Mouse (Mus musculus) limb, embryonic 10.5 days (tissue): ENCODE data around the gene Spint5. TPM values are rescaled to one million over a fixed set of nuclear protein-coding genes. Genes with fewer than 3 reads are reported as not detected.
"Not testable (repeated sequence)": the region's sequence is repeated elsewhere in the genome, so short reads cannot be mapped to it uniquely, and the experiment has no call there.

Experiments
- DNase-seq: peaks from one replicate; pipeline ENCODE4 v3.0.0-alpha.2; 2017; ENCODE audit warnings: low spot score
- H3K27ac ChIP-seq: fragments of 300-500 bp; sonication (generic); 2 replicates; pipeline ENCODE4 v1.5.1; 2016; ENCODE audit warnings: mild to moderate bottlenecking
- H3K27me3 ChIP-seq: fragments of 300-500 bp; sonication (generic); 2 replicates; pipeline ENCODE4 v1.6.1; 2016; ENCODE audit warnings: low read depth, mild to moderate bottlenecking; ENCODE audit not compliant: poor library complexity, severe bottlenecking
- H3K36me3 ChIP-seq: fragments of 300-500 bp; sonication (generic); 2 replicates; pipeline ENCODE4 v1.6.1; 2016; ENCODE audit warnings: mild to moderate bottlenecking, moderate library complexity
- H3K4me1 ChIP-seq: fragments of 300-500 bp; sonication (generic); 2 replicates; pipeline ENCODE4 v1.6.1; 2016
- H3K4me3 ChIP-seq: fragments of 300-500 bp; sonication (generic); 2 replicates; pipeline ENCODE4 v1.5.1; 2016; ENCODE audit warnings: mild to moderate bottlenecking, moderate library complexity
- H3K9me3 ChIP-seq: fragments of 300-500 bp; sonication (generic); replicated peaks from 2 replicates; pipeline ENCODE4 v1.6.1; 2016; ENCODE audit warnings: mild to moderate bottlenecking
- WGBS: fragments of 180-500 bp; shearing (Covaris S2); methylation state at CpG from one replicate; pipeline ENCODE4 v1.1.7; 2016; 5-methylcytosine and 5-hydroxymethylcytosine counted together
- polyA plus RNA-seq: library from polyadenylated mRNA; unstranded; fragments of >200 nt; fragmentation: Nextera tagmentation; extraction: Ambion mirVana; gene quantifications from 2 replicates; pipeline ENCODE4 v1.2.1, GENCODE M21; 2016

Gene Spint5
- polyA plus RNA-seq, 1 experiment from 2014 or later: not detected

GRCm38 (mm10) chr2:164705328-164705727, 9.8 kb upstream of the Spint5 start:
- no peaks in the 10 kb centered on the region for H3K27me3 ChIP-seq
- H3K4me3 ChIP-seq: no peak overlapping the region
- no peak overlapping the region for H3K27ac ChIP-seq
- no peaks in the 10 kb centered on the region for H3K36me3 ChIP-seq
- no peaks in the 10 kb centered on the region for H3K4me1 ChIP-seq
- 92% methylated on average over 6 of the region's 6 CpGs for WGBS
- DNase-seq: no peak
- no peaks in the 10 kb centered on the region for H3K9me3 ChIP-seq

GRCm38 (mm10) chr2:164705991-164706390, 9.1 kb upstream of the Spint5 start:
- WGBS: 94% methylated on average over 14 of the region's 14 CpGs
- no peaks in the 10 kb centered on the region for H3K27me3 ChIP-seq
- H3K27ac ChIP-seq: no peak overlapping the region
- no peak for DNase-seq
- H3K9me3 ChIP-seq: no peaks in the 10 kb centered on the region
- H3K4me3 ChIP-seq: no peak overlapping the region
- H3K36me3 ChIP-seq: no peaks in the 10 kb centered on the region
- H3K4me1 ChIP-seq: no peaks in the 10 kb centered on the region

DNA sequence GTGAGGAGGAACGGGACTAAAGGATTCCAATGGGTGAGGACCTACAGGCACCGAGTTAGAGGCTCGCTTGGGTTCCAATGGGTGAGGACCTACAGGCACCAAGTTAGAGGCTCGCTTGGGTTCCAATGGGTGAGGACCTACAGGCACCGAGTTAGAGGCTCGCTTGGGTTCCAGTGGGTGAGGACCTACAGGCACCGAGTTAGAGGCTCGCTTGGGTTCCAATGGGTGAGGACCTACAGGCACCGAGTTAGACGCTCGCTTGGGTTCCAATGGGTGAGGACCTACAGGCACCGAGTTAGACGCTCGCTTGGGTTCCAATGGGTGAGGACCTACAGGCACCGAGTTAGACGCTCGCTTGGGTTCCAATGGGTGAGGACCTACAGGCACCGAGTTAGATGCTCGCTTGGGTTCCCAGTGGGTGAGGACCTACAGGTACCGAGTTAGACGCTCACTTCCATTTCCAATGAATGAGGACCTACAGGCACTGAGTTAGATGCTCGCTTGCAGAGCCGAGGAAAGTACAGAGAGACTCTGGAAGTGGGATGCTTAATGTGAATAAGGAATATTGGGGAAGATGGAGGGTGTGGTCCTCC, 1.2 kb downstream of the Spint5 start:
- not testable (repeated sequence) for H3K27ac ChIP-seq, H3K4me3 ChIP-seq, H3K36me3 ChIP-seq, H3K9me3 ChIP-seq, H3K27me3 ChIP-seq, DNase-seq, H3K4me1 ChIP-seq
- WGBS: 93% methylated on average over 23 of the region's 23 CpGs

DNA sequence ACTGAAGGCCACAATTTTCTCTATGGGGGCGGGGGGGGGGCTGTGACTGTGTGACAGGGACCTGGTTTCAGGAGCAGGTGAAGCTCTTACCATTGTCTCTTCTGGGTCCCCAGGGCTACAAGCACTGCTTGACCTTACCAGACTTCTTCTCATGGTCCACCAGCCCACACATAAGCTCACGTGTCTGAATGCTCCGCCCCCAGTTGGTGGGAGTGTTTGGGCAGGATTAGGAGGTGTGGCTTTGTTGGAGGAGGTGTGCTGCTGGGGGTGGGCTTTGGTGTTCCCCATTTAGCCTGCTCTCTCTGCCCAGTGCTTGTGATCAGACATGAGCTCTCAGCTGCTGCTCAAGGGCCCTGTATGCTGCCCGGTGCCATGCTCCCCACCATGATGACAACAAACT, 8.2 kb downstream of the Spint5 start:
- Histone ChIP-seq H3K9me3 (no peaks in the 10 kb centered on the region), H3K4me1 (no peaks in the 10 kb centered on the region), H3K36me3 (no peaks in the 10 kb centered on the region), H3K27ac (no peak overlapping the region), H3K4me3 (no peak overlapping the region), H3K27me3 (no peaks in the 10 kb centered on the region)
- DNase-seq: no peak
- WGBS: 68% methylated on average over 4 of the region's 4 CpGs

- Histone ChIP-seq H3K36me3 (no peaks in the 10 kb centered on the region), H3K4me1 (no peaks in the 10 kb centered on the region), H3K27ac (no peak overlapping the region), H3K4me3 (no peak overlapping the region), H3K27me3 (no peaks in the 10 kb centered on the region), H3K9me3 (no peaks in the 10 kb centered on the region)
- 31% methylated on average over 6 of the region's 6 CpGs for whole genome bisulfite sequencing
- DNase-seq: peak; percentile 80
Observed at GRCm38 (mm10) chr2:164725895-164726619, 11.0 kb downstream of the Spint5 start.

DNA sequence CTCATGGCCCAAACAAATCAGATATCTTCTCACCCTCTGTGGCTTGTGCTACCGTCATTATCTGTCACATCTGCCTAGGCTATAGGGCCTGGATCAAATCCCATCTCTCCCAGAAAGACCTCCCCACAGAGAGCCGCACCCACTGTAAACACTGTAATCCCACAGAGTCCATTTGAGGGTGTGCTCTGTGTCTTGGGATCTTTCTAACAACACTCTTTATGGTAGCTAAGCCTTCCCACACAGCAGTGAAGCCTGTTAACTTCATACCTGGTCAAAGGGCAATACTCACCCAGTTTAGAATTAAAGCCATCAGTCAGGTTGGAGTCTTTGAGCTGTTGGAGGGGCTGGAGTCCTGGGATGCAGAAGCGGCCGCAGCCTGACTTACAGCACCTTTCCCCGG, 16.6 kb downstream of the Spint5 start:
- no peaks in the 10 kb centered on the region for H3K4me1 ChIP-seq
- DNase-seq: no peak
- 76% methylated on average over 5 of the region's 5 CpGs for WGBS
- H3K27ac ChIP-seq: no peak overlapping the region
- H3K36me3 ChIP-seq: no peaks in the 10 kb centered on the region
- H3K4me3 ChIP-seq: no peak overlapping the region
- H3K9me3 ChIP-seq: no peaks in the 10 kb centered on the region
- no peaks in the 10 kb centered on the region for H3K27me3 ChIP-seq

DNA sequence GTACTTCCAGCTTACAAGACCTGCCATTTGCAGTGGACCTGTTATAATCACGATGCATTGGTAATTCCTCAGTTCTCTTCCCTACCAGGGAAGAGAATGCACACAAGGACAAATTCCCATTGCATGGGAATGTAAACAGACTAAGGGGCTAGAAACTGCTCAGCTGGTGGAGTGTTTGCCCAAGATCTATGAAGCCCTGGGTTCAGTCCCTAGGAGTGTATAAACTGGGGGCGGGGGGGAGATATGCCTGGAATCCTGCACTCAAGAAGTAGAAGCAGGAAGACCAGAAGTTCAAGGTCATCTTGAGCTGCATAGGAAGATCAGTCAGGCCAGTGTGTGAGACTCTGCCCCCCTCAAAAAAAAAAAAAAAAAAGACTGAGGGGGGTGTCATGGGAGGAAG, 18.2 kb downstream of the Spint5 start:
- 88% methylated on average over 2 of the region's 2 CpGs for WGBS
- Histone ChIP-seq H3K27me3 (no peaks in the 10 kb centered on the region), H3K4me3 (no peak overlapping the region), H3K36me3 (no peaks in the 10 kb centered on the region), H3K4me1 (peaks cover 6% of the 10 kb centered on the region), H3K27ac (no peak overlapping the region), H3K9me3 (no peaks in the 10 kb centered on the region)
- no peak for DNase-seq

- no peaks in the 10 kb centered on the region for H3K27me3 ChIP-seq
- no peaks in the 10 kb centered on the region for H3K36me3 ChIP-seq
- no peak overlapping the region for H3K4me3 ChIP-seq
- no peaks in the 10 kb centered on the region for H3K9me3 ChIP-seq
- WGBS: 86% methylated on average over 5 of the region's 5 CpGs
- no peak overlapping the region for H3K27ac ChIP-seq
- peaks cover 9% of the 10 kb centered on the region for H3K4me1 ChIP-seq
- no peak for DNase-seq
Observed at GRCm38 (mm10) chr2:164734839-164735238, 19.7 kb downstream of the Spint5 start.

GRCm38 (mm10) chr2:164735446-164735845, 20.3 kb downstream of the Spint5 start:
- no peak overlapping the region for H3K27ac ChIP-seq
- no peak for DNase-seq
- no peak overlapping the region for H3K4me3 ChIP-seq
- 89% methylated on average over 5 of the region's 5 CpGs for WGBS
- peaks cover 14% of the 10 kb centered on the region for H3K4me1 ChIP-seq
- H3K36me3 ChIP-seq: no peaks in the 10 kb centered on the region
- H3K27me3 ChIP-seq: no peaks in the 10 kb centered on the region
- no peaks in the 10 kb centered on the region for H3K9me3 ChIP-seq

GRCm38 (mm10) chr2:164737377-164738090, 22.4 kb downstream of the Spint5 start:
- Histone ChIP-seq H3K36me3 (no peaks in the 10 kb centered on the region), H3K27me3 (no peaks in the 10 kb centered on the region), H3K27ac (no peak overlapping the region), H3K4me1 (peaks cover 14% of the 10 kb centered on the region), H3K4me3 (no peak overlapping the region), H3K9me3 (no peaks in the 10 kb centered on the region)
- no peak for DNase-seq
- WGBS: 80% methylated on average over 3 of the region's 3 CpGs

GRCm38 (mm10) chr2:164739876-164740275, 24.8 kb downstream of the Spint5 start:
- no peak for DNase-seq
- 66% methylated on average over 7 of the region's 7 CpGs for WGBS
- Histone ChIP-seq H3K4me3 (no peak overlapping the region), H3K36me3 (no peaks in the 10 kb centered on the region), H3K27me3 (no peaks in the 10 kb centered on the region), H3K4me1 (peaks cover 15% of the 10 kb centered on the region), H3K27ac (no peak overlapping the region), H3K9me3 (no peaks in the 10 kb centered on the region)

DNA sequence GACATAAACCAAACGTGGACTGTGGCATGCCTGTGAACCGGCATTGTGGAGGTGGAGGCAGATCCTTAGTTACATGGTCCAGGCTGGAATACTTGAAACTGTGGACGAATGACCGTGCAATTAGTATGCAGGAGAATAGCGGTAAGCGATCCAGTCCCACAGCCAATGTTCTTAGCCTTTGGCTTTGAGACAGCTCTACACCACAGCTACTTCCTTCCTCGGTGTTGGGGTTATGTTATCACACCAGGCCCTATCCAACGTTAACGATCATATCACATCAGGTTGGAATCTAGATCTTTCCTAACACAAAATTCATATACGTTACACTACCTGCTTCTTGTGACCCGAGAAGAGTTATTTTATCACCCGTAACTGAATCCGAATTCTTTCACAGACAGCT, 29.9 kb downstream of the Spint5 start:
- DNase-seq: no peak
- no peaks in the 10 kb centered on the region for H3K27me3 ChIP-seq
- peak overlapping the region; percentile 96 for H3K4me3 ChIP-seq
- no peak overlapping the region for H3K27ac ChIP-seq
- peaks cover 22% of the 10 kb centered on the region for H3K4me1 ChIP-seq
- peaks cover 27% of the 10 kb centered on the region for H3K36me3 ChIP-seq
- H3K9me3 ChIP-seq: no peaks in the 10 kb centered on the region
- 74% methylated on average over 13 of the region's 13 CpGs for WGBS

DNA sequence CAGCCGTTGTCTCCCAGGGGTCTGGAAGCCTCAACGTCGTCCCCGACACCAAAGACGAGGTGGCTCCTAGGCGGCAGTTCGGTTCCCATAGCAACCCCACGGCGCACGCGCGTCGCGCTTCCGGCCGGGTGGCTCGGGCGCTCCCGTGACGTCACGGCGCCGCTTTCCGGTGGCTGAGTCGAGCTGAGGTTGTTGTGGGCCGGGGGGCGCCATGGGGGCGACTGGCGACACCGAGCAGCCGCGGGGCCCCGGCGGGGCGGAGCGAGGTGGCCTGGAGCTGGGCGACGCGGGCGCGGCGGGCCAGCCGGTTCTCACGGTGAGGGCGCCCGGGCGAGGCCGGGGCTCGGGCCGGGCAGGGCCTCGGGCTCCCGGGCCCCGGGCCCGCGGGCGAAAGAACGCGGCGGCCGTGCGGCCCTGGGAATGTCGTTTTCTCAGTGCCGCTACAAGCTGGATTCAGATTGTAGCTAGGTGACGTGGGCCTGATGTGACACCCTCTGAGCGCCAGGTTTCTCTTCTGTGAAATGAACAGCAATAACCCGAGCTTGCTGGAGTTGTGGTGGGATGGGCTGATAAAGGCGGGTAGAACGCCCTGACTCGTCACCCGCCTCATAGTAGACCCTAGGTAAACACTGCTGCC, 30.9 kb downstream of the Spint5 start, which contains the start of the genes Wfdc3 and Dnttip1:
Gene Wfdc3 (minus strand): TSS at position 89 of the 637 bp plus-strand sequence.
Gene Dnttip1 (plus strand): TSS at position 141 of the 637 bp plus-strand sequence.
- DNase-seq: peak; percentile 99
- Histone ChIP-seq H3K27ac (peak within 1 kb of the TSS; percentile 95), H3K27me3 (no peaks in the 10 kb centered on the region), H3K9me3 (no peaks in the 10 kb centered on the region), H3K36me3 (peaks cover 37% of the 10 kb centered on the region), H3K4me1 (peaks cover 19% of the 10 kb centered on the region), H3K4me3 (peak within 1 kb of the TSS; percentile 96)
- WGBS: under 1% methylated on average over 70 of the region's 70 CpGs
